Mouse (Mus musculus): ENCODE data around the gene 4933421I07Rik.
A peak's percentile ranks its signal among the peaks of the same experiment; 100 is the strongest.

Gene 4933421I07Rik

GRCm38 (mm10) chr7:42447850-42448249, at the start of gene 4933421I07Rik:
4933421I07Rik (minus strand) TSS chr7:42448120.
- DNase-seq (ENCODE audit: low read depth, low spot score), result no peak

DNA sequence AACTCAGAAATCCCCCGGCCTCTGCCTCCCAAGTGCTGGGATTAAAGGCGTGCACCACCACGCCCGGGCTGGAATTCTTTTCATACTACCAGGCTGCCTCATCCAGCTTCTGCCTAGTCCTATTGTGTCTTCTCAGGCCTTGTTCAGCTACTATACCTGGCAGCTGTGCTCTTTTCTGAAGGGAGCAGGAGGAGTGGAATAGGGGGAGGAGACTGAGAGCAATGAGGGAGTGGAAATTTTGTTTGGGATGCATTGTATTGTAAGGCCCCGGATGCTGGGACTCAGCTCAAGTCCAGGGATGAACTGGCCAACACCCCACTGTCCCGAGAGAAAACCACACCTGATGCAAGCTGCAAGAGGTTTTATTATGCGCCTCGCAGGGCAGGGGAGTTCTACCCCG, 49.4 kb upstream of the 4933421I07Rik start:
- no peak for DNase-seq (ENCODE audit: low read depth, low spot score)

DNA sequence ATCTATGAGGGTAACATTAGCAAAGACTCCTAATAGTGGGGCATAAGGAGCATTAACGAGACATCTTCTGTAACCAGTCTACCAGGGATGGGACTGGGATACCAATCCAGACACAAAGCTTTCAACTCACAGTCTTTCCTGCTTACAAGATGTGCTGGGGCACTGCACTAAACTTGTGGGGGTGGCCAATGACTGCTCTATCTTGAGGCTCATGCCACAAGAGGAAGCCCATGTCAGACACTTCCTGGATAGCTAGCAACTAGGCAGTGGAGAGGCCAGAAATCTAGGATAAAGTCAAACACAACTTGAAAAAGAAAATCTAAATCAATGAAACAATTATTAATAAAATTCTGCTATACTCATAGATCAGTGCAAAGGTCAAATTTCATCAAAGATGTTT, 48.3 kb upstream of the 4933421I07Rik start:
- no peak for DNase-seq (ENCODE audit: low read depth, low spot score)

DNA sequence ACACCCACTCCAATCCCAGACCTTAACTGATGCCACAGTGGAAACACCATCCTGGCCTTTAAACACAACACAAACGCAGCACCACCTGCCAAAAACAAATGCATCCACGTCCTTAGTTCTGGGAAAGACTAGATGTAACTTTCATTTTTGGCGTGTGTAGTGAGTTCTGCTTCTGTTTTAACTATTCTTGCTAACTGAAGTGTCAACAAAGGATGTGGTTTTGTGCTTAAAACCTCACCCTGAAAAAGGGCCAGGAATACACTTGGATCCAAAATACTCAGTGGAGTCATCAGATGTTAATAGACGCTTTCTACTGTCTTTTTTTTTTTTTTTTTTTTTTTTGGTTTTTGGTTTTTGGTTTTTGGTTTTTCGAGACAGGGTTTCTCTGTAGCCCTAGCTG, 42.9 kb upstream of the 4933421I07Rik start:
- no peak for DNase-seq (ENCODE audit: low read depth, low spot score)

GRCm38 (mm10) chr7:42490358-42490757, 42.4 kb upstream of the 4933421I07Rik start:
- no peak for DNase-seq (ENCODE audit: low read depth, low spot score)

DNA sequence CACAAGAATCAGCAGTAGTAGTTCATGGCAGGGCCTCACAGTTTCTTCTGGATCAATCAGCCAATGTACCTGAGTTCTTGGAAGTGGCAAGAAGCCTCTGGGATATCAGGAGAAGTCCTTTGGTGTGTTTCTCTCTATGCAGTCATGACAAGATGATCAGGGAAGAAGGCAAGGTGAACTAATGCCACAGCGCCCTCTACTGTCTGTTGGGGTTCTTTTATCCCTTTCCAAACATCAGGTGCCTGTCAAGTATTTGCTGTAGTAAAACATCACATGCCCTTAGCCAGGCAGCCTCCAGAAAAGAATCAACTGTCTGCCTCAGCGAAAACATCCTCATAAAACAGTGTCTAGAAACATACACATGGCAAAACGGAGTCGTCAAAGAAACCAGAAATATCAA, 6.7 kb upstream of the 4933421I07Rik start:
- no peak for DNase-seq (ENCODE audit: low read depth, low spot score)

GRCm38 (mm10) chr7:42450618-42451017, 2.7 kb upstream of the 4933421I07Rik start:
- peak; percentile 31 for DNase-seq (ENCODE audit: low read depth, low spot score)

DNA sequence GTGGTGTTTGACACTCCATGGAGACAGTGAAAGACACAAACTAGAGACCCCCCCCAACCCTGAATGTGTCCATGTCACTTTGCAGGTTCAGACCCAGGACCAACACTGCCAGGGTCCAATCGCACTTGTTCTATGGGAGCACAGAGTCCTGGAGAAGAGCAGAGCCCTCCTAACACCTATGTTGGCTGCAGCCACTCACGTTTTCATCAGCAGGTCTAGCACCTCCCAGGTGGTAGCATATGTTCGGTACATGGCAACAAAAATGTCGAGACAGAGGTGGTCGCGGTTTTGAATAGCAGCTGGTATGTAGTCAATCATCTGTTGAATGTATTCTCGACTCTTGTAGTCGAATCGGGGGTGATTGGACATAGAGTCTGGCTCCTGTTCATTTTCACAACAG, 568 bp downstream of the 4933421I07Rik start:
- DNase-seq (ENCODE audit: low read depth, low spot score), result no peak
